Mouse (Mus musculus) NIH3T3 (cell line): ENCODE data around the gene Prkcz.
A peak's percentile ranks its signal among the peaks of the same experiment; 100 is the strongest.

Experiments
- DNase-seq: peaks from one replicate; pipeline ENCODE4 v3.0.0-alpha.2; 2012; ENCODE audit warnings: low read depth

Prkcz gene

GRCm38 (mm10) chr4:155361303-155361791 lies at the start of gene Prkcz:
Gene Prkcz (minus strand): TSS chr4:155361361.
- no peak for DNase-seq

DNA sequence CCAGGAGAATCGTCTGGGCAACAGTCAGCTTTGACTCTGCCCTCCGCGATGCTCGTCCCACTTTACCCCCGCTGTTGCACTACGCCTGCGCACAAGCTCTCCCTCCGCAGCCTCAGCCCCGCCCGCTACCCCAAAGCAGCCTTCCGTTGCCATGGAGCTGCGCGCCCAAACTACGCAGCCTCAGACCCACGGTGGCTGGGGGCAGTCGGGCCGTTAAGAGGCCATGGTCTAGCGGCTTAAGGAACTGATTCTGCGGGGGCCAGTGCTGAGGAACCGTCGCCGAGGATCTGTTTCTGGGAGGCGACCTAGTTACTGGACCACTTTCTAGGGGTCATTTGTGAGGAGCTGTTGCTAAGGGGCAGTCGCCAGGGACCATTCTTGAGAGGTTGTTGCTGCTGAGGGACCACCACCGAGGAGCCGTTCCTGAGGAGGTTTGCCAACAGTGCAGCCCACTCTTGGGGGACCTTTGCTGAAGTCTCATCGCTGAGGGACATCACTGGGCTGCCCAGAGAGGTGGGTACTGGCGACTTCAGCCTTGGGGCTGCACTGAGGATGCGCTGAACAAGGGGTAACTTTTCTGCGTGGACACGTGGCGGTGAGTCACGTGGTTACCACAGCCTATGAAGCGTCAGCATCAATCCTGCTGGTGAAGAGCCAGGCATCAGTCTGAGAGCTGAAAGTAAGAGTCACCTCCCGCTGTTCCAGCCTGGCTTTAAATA lies 48.1 kb upstream of the Prkcz start, which contains the start of gene Cfap74:
Gene Cfap74 (plus strand): TSS at position 133 of the 719 bp plus-strand sequence.
- peak; percentile 92 for DNase-seq

GRCm38 (mm10) chr4:155408695-155409057 lies 47.5 kb upstream of the Prkcz start:
- DNase-seq, result no peak

DNA sequence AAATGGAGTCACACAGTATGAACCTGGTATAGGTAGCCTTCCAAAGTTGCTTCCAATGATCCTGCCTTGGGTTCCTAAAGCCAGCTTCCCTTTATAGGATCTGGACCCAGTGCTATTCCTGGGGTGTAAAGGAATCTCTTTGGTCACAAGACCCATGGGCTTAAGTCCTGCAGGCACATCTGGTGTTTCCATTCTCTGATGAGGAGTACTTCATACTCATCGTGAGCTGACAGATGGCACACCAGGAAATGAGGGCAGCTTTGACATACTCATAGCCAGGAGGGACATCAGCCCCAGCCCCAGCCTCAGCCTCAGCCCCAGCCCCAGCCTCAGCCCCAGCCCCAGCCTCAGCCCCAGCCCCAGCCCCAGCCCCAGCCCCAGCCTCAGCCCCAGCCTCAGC lies 41.3 kb upstream of the Prkcz start:
- no peak for DNase-seq

DNA sequence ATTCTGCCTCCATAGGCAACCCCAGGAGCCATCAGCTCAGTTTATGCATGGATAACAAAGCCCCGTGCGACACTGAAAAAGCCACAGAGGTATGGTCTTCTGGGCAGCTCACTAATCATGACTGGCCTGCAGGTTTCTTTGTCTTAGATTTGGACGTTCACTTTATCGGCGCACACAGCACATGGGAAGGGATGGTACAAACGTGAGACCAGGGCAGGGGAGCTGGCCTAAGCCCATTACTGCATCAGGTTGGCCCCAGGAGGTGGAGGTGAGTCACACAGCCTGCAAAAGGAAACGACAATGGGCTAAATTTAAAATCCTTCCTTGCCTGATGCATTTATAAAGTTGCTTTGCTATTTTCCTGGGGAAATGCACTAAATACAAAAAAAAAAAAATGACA lies 40.0 kb upstream of the Prkcz start:
- no peak for DNase-seq

DNA sequence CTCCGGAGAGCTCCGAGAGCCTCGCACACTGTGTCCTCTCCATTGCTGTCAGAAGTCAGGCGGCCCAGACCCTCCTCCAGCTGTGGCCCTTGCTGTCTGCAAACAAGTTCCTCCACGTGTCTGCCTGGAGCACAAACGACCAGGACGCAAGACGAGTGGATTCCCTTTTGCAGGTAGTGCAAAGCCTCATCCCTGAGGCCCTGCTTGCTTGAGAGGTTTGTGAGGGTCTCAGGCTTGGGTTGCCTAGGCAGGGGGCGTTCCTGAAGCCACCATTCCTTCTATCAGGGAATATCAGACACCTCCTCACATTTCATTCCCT lies 37.0 kb upstream of the Prkcz start:
- no peak for DNase-seq

DNA sequence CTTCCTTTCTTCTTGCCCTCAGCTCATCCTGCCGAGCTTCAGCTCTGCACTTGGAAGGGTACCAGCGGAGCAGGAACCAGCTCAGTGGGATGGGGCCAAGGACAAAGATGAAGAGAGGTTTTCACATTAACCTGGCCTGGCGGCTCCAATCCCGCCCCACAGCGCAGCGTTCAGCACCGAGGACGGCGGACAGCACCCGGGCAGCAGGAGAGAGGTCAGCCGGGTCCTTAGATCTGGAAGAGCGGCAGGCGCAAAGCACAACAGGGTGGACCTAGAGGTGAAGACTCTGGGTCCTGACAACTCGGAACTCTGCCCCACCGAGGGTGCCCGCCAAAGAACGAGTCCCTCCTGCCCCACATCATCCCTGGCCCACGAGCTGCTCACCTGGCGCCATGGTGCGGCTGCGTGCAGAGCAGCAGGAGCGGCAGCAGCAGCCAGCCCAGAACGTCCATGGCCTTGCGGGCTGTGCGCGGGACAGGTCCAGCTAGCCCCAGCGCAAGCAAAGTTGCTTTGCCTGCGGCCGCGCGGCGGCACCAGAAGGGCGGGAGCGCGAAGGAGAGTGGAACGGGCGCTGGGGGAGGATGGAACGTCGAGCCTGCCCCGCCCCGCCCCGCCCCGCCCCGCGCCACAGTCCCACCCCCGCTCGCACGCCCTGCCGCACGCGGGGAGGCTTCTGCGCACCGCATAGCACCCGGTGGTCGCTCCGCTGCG lies 36.5 kb upstream of the Prkcz start, which contains the start of gene Gabrd:
Gene Gabrd (minus strand): TSS at position 602 of the 711 bp plus-strand sequence.
- DNase-seq, result peak; percentile 11

DNA sequence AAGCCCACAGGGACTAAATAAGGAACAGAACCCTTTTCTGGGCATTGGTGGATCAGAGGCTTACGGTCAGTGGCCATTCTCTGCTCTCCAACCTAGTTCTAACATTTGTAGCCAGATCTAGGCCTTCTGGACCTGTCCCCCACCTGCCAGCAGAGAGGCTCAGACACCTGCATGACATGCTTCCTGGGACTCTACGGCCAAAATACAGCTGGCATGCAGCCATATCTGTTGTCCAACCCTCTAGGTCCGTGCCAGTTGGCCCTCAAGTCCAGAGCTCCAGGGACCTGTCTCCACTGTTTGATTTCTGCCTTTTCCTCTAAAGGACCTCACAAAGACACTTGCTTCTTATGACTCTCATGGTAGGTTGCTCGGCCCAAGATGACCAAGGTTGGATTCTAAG lies 35.6 kb upstream of the Prkcz start:
- DNase-seq, result no peak

- no peak for DNase-seq
Measured at GRCm38 (mm10) chr4:155395471-155395870, 34.3 kb upstream of the Prkcz start.

- DNase-seq, result no peak
Measured at GRCm38 (mm10) chr4:155387166-155387565, 26.0 kb upstream of the Prkcz start.

GRCm38 (mm10) chr4:155383326-155383725 lies 22.2 kb upstream of the Prkcz start:
- DNase-seq, result no peak

DNA sequence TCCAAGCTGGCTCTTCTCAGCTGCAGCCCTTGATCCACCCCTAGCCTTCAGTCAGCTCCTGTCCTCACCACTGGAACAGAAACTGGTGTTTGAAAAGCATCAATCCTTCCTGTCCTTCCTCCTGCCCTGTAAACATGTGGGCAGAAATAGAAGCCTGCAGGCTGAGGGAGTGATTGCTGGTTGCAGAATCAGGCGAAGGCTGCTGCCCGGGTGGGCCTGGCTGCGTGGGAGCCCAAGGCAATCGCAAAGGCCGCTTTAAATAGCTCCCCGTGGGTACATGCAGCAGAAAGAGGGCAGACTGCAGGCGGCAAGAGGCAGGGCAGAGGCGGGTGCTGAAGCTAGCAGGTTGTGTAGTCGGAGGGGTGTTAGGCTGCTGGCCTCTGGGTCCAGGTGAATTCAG lies 21.6 kb upstream of the Prkcz start:
- DNase-seq, result no peak

DNA sequence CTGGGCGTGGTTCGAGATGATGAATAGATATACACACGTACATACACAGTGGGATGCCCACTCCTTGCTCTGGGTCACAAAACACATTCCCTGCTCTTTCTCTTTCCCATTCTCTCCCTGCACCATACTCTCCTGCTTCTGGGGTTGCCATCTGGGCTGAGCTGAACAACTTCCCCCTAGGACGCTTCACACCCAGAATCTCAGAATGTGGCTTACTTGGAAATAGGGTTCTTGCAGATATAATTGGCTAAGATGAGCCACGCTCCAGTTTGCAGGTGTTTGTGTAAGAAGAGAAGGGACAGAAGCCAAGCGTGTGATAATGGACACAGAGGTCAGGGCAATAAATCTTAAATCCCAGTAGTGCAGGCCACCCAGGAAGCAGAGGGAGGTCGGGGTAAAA lies 20.8 kb upstream of the Prkcz start:
- no peak for DNase-seq

DNA sequence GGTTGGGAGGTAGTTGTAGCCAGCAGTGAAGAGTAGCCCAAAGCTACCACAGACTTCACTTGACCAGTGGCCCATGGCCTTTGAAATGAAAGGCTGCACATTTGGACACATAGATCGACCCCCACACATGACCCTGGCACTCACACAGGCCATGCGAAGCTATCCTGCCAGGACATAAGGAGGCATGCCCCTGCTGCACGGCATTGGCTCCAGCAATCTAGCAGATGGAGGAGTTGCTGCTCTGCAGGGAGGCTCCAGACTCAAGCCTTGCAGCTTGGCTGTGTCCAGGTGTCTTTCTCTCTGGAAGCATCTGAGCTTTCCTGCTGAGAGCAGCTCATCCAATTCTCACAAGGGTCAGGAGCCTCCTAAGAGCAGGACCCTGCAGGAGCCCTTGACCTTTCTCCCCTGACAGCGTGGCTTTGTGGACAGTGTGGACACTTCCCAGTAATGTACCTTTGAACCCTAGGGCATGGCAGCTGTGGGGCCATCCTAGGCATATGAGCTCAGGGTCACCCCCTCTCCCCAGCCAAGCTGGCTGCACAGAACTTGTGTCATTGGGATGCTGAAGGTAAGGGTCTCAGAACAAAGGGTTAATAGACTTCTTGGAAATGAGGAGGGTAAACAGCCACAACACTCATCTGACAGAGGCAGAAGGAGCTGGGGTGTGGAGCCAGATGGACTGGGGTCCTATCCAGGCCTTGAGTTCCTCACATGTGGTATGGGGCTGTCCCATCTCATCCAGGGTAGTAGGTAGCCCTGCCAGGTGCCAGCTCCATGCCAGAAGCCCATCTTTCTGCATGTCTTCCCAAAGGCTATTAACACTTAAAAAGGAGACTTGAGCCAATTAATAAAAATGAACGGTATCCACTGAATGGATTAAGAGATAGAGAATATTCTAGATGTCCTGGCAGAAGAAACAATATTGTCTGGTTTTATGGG lies 10.9 kb upstream of the Prkcz start:
- DNase-seq, result no peak

DNA sequence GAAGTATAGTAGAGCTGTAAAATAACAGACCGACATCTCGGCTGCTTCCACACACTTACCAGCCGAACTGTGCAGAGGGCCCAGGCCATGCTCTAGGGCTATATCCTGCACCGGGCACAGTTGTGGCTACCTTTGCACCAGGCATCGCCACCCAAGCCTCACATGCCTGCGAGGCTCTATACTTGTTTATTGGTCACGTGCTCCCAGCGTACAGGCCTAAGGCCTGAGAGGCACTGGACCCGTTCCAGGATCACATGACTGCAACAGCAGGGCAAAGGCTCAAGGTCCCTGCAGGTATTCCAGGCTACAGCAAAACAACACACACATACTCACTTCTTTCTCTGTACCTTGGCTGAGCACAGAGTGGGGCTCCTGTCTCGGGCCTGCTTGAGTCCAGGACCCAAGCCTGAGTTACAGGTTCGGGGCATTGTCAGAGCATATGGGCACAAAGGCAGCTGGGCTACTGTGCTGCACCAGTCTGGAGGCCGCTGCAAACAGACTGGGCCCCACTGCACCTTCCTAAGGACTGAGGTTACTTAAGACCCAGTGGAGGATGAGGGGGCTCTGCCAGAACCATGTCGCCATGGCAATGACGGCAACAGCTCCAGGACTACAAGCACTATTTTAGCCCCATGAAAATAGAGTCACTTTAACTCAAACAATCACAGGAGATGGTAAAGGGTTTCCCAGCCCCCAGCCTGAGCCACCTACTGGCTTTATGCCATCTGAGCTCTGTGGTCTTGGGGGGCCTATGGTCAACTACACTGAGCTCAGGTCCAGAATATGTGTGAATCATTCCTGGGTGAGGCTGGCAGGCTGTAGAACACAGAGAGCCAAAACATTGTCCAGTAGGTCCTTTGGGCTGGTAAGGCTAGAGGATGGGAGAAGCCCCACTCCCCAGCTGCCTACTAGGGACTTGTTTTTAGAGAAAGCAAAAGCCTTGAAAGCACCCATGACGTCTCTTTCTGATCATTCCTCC lies 9.9 kb upstream of the Prkcz start:
- peak; percentile 17 for DNase-seq

DNA sequence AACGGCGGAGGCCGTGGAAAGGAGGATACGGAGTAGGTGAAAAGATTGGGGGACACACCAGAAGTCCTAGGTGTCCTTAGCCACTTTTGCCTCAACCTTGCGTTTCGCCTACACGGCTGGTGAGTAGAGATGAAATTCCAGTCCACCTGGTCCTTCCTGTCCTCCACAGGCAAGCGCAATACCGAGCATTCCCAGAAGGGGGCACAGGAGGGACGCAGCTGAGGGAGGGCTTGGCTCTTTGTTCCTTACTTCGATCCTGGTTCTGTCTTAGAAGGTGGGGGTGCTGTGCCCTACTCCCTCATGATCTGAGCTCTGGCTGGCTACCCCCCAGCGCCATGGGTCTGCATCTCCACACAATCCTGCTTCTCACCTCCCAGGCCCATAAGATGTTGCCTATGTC lies 7.5 kb upstream of the Prkcz start:
- peak; percentile 61 for DNase-seq

DNA sequence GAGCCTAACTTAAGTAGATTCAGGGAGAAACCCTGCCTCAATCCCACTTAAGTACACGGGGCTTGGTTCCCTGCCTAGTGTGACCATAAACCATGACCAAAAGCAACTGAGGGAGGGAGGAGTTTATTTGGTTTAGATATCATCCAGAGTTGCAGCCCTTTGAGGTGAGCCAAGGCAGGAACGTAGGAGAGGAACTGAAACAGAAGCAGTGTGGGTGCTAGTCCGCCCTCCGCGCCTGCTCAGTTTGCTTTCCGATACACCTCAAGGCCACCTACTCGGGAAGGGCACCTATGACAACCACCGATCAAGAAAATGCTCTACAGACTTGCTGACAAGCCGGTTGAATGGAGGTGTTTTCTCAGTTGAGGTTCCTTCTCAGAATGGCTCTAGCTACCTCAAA lies 6.6 kb upstream of the Prkcz start:
- DNase-seq, result no peak

GRCm38 (mm10) chr4:155366784-155367183 lies 5.6 kb upstream of the Prkcz start:
- DNase-seq, result no peak

DNA sequence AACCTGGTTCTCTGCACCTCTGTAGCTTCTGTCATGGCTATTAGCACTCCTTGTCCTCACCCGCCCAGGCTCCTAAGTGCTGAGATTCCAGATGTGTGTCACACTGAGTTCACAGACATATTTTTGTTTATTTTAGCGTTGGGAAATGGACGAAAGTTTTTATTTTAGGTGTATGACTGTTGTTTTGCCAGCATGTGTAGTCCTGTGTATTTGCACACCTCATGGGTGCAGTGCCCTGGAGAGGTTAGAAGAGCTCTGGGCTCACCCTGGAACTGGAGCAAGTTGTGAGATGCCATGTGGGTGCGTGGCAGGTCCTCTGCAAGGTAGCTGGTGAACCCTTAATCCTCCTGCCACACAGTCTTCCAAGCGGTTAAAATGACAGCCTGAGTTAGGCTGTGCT lies 1.3 kb upstream of the Prkcz start:
- DNase-seq, result no peak

DNA sequence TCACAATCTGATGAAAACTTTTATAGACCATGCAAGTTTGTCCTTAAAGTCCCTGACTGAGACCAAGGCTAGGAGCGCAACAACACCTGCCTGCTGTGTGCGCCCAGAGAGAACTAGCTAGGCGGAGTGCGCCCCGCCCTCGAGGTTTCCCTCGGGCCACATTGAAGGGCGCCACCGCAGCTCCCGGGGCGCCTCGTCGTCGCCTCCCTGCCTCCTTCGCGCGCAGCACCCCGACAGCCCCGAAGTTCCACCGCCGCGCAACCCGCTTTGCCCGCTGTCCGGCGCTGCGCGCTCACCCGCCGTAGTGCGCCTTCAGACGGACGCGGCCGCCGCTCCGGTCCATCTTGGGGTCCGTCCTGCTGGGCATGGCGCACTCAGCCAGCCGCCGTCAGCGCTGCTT lies 305 bp downstream of the Prkcz start:
- DNase-seq, result no peak
